Mouse (Mus musculus) CD4-positive, CD25-positive, alpha-beta regulatory T cell, adult 4 months (primary cell): ENCODE measurements around the gene Plekhm3. TPM values are rescaled to one million over a fixed set of nuclear protein-coding genes. Genes with fewer than 3 reads are reported as not detected.

Experiments used
- ATAC-seq: one replicate; pipeline ENCODE4 v1.8.0; 2017
- polyA plus RNA-seq, 2 experiments: library from polyadenylated mRNA; unstranded; fragments of 100-300 nt; shearing (Covaris generic); gene quantifications; one replicate each; pipeline ENCODE4 v1.2.1; 2017

Gene Plekhm3
- polyA plus RNA-seq, 2 experiments from 2014 or later, result 7.8 to 11.2 TPM

DNA sequence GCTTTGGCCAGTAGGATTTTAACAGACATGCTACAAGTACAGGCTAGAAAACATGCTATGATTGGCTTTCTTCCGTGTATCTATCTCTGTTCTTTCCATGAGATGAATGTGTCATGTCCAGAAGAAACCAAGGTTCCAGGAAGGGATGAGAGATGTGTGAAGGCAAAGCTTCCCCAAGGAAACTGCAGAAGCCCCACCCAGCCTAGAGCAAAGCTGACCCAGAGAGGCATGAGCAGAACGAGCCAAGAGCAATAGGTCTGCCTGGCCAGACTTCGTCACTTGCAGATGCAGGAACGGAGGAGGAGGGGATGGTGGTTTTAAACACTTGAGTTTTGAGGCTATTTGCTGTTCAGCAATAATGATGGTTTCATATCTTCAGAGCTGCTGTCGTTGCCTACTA is 198.9 kb downstream of the Plekhm3 start:
- no peak for ATAC-seq

DNA sequence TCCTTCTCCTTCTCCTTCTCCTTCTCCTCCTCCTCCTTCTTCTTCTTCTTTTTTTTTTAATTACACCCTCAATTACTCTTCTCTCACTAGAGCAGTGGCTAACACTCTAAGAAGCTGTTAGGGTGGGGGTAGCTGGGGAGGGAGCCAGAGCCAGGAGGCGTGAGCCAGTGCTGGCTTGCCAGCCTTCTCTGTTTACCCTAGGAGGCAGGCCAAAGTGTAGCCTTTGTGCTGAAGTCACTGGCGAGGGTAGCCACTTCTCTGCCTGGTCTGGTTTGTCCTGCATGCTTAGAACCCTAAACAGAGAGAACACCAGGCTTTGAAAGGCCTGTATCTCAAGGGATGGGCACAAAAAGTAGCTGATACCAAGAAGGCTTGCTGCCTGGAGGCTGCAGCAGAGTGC is 199.4 kb downstream of the Plekhm3 start:
- no peak for ATAC-seq

DNA sequence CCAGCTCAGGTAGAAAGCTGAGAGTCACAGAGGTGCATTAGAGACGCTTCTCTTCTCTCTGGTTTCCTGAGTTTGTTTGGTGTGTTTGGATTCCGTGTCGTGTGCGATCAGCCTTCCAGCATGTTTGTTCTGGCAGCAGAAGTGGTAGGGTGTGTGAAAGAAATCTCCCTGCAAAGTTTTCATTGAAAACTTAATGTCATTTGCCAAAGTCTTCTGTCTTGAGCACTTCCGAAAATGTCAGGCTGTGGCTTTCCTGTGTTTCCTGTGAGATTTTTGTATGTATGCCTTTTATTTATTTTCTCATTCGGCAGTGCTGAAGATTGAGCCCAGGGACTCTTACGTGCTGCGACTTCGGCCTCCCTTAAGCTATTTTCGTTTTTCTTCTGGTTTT is 200.0 kb downstream of the Plekhm3 start:
- no peak for ATAC-seq

DNA sequence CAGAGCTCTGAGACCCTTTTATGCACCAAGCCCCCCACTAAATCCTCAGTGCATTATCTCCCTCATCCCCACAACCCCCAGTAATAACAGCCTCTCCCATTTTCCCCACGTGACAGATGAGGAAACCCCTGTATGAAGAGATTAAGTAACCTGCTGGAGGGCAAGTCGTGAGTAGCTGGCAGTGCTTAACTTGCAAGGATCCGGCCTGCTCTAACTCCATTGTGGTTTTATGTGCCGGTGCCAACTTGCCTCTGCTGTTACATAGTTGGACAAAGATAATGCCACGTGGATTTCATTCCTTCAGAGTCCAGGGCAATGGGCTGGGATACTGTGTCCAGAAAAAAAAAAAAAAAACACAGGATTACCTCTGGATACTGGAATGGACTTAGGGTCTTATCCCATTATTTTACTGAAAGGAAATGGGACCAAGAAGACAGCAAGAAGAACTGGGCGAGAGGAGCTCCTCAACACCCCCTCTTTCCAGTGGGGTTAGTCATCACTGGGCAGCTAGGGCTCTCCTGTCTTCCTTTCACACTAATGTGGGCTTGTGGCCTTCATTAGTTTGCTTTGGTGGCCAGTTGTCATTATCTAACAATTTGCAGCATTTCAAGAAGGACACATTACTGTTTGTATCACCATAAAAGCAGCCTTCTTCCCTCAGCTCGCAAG is 200.5 kb downstream of the Plekhm3 start:
- ATAC-seq, result no peak

DNA sequence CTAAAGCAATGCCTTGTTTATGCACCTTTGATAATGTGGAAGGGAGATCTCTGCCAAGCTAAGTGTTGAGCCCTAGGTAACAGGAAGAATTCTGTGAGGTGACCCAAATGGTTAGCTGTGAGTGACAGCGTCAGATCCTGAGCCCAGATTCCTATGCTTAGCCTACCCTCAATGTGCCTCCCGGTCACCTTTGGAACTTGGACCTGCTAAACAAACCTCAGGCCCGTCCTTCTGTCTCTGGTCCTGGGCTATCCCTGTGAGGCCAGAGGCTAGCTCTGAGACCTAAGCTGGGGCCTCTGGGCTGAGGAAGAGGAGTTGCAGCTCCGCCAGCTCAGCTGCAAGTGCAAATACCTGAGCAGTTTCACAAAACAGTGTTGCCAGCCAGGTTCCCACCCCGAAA is 202.0 kb downstream of the Plekhm3 start:
- no peak for ATAC-seq

DNA sequence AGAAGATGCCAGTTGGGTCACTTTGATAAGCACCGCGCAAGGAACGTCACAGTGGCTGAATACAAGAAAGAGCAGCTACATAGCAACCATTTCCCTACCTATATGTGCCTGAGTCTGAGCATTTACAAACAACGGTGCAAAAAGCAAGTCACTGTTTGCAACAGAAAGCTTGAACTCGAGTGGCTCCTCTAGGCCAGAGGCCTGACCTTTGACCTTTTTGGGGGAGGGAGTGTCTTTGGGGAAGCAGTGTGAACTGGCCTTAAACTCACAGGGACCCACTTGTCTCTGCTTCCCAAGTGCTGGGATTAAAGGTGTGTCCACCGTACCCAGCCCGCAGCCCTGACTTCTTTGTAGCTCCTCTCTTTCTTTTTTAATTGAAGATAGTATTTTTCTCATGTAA is 203.0 kb downstream of the Plekhm3 start:
- ATAC-seq, result no peak

DNA sequence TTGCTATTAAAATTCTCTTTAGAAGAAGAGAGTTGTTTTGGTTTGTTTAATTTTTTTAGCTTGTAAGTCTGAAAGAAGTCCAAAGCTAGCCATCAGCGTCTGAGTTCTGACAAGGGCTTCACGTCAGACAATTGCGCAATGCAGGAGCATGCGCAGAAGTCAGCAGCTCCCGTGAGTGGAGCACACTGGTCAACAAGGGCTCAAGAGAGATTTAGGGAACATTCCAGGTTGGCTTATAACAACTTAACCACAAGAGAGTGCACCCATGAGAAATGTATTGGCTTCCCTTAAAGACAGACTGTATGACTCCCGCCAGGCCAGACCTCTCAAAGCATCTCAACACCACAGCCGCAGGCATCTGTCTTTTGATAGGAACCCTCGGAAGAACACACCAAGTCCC is 203.5 kb downstream of the Plekhm3 start:
- no peak for ATAC-seq

DNA sequence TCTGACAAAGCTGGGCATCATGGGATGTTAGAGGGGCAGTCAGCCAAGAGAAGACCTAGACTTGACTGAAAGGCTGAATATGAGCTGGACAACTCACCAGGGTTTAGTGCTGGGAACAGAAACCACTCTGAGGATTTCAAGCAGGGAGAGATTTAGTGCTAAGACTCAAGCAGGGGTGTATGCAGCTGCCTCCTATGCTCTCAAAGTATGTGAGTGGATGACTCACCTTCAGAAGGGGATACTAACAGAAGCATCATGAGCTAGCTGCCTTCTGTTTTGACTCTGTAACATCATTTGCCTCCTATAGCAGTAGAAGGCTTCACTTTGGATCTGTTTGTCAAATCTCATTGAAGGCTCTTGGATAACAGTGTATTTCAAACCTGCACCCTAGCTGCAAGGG is 212.0 kb downstream of the Plekhm3 start:
- ATAC-seq, result no peak

DNA sequence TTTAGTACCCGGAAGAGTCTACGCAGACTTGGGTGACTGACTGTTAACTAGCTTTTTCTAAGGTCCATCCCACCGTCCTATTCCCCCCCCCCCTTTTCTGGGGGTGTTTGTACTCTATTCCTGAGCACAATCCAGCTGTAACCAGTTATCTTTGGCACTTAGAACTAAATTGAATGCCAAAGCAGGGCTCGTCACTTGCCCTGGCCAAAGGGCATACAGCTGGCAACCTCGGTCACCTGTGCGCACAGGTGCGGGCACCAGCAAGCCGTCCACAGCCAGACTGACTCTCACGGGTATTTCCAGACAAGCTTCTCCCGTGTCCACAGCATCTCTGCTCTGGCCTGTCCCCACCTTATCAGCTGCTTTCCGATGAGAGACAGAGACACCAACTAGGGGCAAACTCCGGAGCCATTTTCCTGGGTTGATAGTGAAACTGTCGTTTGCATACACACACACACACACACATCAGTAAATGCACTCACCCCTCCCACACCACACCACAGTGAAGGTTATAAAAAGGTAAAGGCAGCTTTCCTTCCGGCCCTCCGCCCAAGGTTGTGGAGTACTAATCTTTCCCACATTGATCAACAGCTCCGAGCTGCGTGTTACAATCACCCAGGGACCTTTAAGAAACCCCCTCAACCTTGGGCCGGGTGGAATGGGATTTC is 213.7 kb downstream of the Plekhm3 start:
- no peak for ATAC-seq

DNA sequence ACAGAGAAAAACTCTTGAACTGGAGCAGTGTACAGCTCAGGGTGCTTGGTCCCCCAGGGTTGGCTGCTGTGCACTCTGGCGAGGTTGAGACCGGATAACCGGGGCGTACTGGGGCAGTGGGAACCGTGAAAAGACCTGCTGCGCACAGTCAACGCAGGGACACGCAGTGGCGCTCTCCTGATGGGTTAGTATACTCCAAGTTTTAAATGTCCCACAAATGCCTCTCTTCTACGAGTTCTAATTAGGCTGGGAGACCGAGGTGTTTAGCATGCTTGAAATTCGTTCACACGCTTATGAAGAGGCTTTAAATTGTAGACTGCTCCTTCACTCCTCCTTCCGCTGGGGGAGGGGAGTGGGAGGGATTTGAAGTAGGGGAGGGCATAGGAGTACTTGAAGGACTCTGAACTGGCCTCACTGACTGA is 218.0 kb downstream of the Plekhm3 start:
- ATAC-seq, result peak; percentile 26

DNA sequence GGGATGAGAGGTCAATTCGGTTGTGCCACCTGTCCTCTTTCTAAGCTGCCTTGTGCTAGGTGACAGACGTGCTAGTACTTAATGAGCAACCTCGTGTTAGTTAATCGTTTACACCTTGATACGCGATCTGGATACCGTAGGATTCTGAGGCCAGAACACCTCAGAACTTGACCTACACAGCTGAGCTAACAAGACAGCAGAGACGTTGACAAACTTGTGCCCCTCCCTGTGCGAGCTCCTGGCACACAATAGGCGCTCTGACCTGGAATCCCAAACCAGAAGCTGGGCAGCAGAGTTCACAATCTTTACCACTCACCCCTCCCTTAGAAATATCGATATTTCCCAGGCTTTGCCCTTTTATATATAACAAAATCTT is 218.5 kb downstream of the Plekhm3 start:
- ATAC-seq, result peak; percentile 8

DNA sequence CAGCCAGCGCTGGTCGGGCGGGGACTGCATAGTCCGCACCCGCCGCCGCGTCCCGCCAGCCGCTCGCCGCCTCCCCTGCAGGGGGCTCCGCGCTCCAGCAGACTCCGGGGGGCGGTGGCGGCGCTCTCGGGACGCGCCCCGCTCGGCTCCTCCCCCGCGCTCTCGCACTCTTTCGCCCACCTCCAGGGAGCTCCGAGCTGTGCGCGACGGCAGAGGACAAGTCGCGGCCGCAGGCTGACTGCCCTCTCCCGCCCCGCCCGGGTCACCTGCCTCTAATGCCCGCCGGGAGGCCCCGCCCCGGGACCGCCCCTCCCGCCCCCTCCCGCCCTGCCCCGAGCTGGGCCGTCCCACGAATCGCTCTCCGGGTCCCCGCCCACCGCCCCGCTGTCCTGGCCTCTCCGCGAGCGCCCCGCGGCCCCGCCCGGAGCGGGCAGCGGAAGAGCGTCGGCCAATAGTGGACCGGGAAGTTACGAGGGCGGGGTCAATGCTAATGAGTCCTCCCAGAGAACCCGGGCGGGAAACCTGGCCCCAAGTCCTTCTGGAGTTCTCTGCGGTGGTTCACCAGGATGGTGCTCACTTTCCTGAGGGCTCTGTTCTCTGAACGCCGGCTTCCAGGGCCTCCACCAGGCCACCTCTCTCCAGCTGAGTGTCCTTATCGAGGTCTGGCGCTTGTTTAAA is 219.0 kb downstream of the Plekhm3 start, which contains the start of gene Fzd5:
TSS of gene Fzd5 (minus strand) at position 250 of the 678 bp plus-strand sequence.
- ATAC-seq, result peak; percentile 77

DNA sequence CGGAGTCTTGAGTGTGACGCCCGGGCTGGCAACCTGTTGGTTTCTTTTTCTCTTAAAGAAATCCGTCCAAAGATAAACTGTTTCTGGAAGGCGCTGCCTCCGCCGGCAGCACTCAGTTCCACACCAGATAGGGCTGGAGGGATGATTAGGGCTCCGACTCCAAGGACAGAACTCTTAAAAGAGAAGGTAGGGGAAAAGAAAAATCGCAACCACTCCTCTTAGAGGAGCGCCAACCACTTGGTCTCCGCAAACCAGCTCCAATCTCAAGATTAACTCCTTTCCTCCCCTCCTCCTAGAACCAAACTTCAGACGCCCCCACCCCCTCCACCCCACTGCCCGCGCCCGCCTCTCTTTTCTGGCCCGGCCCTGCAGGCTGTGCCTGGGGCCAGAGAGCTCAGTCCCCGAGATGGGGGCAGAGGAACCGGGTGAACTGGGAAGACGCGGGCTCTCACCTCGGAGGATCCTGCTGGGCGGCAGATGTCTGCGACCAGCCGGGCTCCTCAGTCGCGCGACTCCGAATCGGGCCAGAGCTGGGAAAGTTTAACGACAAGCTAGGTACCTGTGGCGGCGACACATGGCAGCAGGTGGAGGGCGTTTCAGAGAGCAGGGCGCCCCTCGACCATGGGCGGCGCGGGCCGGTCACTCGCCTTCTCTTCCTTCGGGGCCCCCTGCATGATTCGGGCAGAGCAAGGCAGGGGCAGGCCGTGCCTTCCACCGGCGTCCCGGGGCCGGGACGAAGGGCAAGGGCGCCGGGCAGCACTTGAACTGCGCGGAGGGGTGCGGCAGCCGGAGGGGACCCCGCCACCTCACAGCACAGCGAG is 219.7 kb downstream of the Plekhm3 start:
- ATAC-seq, result peak; percentile 11

Other genes with a start within 250 kb of the Plekhm3 start
- gene Fzd5, start 219.1 kb downstream of the Plekhm3 start, polyA plus RNA-seq, result under 1 TPM; 0.19 to 0.63 TPM
- gene Akr1cl, start 75.9 kb upstream of the Plekhm3 start, polyA plus RNA-seq, result under 1 TPM in 1 of 2 experiments, not detected in 1; 0.31 TPM
- not detected for gene Cryge, start 94.3 kb upstream of the Plekhm3 start, polyA plus RNA-seq
- not detected for gene Crygd, start 106.6 kb upstream of the Plekhm3 start, polyA plus RNA-seq
- not detected for gene Crygc, start 116.9 kb upstream of the Plekhm3 start, polyA plus RNA-seq
- gene Crygb, start 125.5 kb upstream of the Plekhm3 start, polyA plus RNA-seq, result not detected
- not detected for gene Cryga, start 146.5 kb upstream of the Plekhm3 start, polyA plus RNA-seq
- not detected for gene Gm28845, start 162.7 kb upstream of the Plekhm3 start, polyA plus RNA-seq
- gene D630023F18Rik, start 166.4 kb upstream of the Plekhm3 start, polyA plus RNA-seq, result not detected
- gene Idh1, start 229.7 kb upstream of the Plekhm3 start, polyA plus RNA-seq, result 10 to 100 TPM in 1 of 2 experiments, 1 to 10 TPM in 1; 7.9 to 10.2 TPM
- gene Pikfyve, start 229.9 kb upstream of the Plekhm3 start, polyA plus RNA-seq, result 10 to 100 TPM; 11.8 to 13.6 TPM